Mouse (Mus musculus) liver, adult (tissue): ENCODE data around the gene Pbxip1.

Experiments
- GATA4 ChIP-seq: IDR thresholded peaks from 2 replicates; pipeline ENCODE4 v1.6.1; 2014; ENCODE audit warnings: mild to moderate bottlenecking, low read length; ENCODE audit not compliant: insufficient replicate concordance

Gene Pbxip1

DNA sequence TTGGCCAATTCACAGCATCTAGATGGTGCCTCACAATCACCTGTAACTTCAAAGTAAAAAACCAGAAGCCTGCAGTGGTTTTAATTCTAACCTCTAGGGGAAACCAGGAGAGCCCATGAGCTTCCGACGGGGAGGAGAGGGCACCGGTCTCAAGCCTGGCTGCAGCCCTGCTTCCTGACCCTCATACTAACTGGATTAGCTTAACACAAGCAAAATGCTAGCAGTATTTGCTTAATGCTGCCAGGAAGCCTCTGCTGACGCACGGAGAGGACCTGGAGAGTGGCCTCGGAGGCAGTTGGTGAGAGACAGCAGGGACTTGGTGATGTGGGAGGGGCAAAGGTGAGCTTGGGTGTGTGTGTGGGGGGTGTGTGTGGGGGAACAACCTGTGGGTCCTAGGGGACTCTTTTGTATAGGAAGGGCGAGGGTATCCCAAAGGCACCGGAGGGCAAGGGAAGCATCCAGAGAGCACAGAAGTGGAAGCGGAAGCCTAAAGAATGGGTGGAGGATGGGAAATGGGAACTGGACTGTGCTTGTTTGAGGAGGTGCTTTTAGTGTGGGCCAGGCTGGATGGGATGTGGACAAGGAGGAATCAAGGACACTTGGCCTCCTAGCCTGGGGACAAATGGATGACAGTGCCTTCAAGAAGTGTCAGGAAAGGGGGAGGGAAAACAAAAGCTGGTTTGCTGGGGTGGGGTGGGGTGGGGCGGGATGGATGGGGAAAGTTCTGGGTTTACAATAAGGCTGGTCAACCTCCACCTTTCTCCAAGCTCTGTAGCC is 18.1 kb downstream of the Pbxip1 start, which contains the start of gene Pmvk:
TSS of gene Pmvk (plus strand) at position 141 of the 777 bp plus-strand sequence.
- no peak for TF ChIP-seq GATA4

DNA sequence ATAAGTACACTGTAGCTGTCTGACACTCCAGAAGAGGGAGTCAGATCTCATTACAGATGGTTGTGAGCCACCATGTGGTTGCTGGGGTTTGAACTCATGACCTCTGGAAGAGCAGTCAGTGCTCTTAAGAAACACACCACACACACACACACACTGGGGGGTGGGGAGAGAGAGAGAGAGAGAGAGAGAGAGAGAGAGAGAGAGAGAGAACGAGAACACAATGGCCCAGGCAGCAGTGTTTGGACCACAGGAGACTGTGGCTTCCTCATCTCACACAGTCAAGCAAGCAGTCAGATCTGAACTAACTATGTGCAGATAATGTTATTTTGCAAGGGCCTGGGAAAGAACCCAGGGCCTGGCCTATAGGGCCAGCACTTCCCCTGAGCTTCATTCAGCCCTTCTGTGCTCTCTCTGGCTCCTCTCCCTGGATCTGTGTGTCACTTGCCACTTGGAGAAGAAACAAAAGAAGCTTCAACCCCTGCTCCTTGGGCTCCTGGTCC is 19.3 kb downstream of the Pbxip1 start:
- TF ChIP-seq GATA4: no peak

DNA sequence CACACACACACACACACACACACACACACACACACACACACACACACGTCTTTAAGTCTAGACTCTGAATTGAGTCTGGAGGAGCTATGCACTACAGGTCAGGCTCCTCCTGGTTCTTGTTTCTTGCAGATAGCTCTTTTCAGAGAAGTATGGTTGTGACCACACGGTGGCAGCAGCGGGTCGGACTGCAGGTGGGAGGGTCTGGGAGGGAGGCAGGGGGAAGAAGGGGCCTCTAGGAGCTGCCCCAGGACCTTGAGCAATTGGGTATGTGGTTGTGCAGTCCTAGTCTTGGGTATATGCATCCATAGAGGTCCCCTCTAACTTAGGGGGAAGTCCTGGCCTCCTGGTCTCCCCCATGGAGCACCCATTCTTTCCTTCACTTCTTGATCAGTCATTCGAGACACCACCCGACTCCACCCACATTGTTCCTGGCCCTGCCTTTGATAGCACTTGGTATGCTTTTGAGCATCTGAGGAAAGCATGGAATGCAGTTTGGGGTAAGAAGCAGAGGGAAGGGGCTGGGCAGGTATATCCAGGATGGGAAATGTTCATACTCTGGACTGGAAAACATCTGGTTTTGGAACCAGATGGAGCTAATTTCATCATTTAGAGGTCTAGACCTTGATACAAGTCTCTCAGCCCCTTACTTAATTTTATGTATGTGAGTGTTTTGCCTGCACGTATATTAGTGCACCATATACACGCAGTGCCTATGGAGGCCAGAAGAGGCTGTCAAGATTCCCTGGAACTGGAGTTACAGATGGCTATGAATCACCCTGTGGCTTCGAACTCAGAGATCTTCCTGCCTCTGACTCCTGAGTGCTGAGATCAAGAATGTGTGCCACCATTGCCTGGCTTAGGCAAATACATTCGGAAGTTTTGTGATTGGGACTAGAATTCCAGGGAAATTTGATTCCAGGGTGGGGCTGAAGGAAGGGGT is 20.5 kb downstream of the Pbxip1 start:
- TF ChIP-seq GATA4: no peak

DNA sequence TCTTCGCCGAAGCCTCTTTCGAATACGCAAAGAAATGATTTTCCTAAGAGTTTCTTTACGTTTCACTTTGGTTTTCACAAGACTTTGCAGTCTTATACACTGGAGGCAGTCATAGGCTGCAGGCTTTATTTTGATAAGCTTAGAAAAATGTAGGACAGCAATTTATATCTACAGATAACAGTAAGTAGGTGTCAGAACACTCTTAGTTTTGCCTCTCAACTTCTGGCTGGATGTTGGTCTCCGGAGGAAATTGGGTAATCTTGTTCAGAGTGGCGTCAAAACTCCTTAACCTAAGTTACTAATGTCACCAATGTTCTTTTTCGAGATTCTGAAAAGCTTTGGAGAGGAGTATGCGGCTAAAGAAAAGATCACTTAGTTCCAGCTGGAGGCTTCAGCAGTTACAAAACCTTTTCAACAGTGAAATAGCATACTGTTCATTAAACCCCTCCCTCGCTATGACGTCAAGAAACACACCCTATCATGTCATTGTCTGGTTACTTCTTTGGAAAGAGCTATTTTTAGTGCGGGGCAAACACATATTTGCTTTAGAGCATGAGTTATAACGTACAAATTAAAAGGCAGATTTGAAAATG is 22.0 kb downstream of the Pbxip1 start:
- no peak for TF ChIP-seq GATA4

DNA sequence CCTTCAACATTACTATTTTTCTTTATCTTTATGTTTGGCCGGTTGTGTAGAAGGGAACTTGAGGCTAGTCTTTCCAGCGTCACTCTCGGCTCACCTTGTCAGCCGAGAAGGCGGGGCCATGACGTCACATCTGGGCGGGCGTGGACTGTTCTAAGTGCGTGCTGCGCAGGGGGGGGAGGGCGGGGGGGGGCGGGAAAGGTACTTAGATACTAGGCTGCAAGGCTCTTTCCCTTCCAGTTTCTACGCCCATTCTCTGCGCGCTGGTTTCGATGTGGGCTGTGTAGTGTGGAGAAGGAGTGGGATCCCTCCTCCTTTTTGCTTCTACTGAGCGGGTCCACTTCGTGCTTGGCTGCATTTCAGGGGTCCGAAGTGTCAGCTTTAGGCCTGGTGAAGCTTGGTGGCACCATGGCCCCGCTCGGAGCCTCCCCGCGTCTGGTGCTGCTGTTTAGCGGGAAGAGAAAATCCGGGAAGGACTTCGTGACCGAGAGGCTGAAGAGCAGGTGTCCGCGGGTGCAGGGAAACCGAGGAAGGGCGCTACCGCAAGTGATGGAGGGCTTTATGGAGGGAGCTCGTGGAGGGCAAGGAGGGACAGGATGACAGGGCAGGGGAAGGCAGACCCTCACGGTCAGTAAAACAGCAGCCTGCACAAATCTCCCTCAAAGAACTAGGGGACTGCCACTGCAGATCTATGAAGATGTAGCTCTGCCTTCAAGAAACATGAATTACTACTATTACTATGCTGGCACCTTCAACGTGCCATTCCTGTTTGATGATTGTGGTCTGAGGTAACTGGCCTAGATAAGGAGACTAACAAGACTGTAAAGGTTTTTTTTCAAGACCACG is 22.7 kb downstream of the Pbxip1 start:
- TF ChIP-seq GATA4: no peak

DNA sequence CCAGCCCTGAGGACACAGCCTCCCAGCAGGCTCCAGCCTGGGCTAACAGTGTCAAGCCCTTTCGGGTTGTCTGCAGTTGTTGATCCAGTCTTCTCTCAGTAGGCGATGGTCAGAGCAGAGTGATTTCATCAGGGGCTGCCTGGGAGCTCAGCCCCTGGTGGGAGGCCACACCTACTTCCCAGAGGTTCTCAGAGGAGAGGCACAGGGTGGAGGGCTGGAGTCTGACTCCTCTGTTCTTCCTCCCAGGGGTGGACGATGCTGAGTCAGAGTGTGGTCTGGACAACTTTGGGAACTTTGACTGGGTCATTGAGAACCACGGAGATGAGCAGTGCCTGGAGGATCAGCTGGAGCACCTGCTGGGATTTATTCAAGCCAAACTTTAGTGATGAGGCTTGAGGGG is 31.8 kb downstream of the Pbxip1 start:
- TF ChIP-seq GATA4: no peak

DNA sequence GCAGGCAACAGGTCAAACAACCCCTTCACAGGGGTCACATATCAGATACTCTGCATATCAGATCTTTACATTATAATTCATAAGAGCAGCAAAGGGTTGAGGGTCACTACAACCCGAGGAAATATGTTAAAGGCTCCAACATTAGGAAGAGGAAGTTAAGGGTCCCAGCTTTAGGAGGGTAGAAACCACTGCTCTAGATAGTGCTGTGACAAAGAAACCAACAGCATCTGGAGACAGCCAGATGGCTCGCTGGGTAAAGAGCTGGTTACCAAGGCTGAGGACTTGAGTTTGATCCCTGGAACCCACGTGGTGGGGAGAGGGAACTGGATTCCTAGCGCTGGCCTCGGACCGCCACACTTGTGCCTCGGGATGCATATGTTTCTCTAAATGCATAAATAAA is 35.8 kb downstream of the Pbxip1 start:
- TF ChIP-seq GATA4: no peak

DNA sequence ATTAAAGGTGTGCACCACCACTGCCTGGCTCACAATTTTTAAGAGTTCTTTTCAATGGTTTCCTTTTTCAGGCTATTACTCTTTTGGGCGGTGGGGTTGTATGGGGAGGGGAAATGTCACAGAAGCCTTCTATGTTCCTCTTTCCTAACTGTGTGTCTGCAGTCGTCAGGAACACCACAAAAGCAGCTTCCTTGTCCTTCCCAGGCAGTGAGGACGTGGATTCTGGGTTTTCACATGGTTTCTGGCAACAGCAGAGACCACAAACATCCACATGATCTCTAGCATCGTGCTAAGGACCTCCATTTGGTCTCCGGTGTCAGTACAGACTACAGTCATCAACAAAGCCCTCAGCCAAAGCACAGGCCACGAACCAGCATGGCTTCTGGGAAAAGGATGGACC is 37.3 kb downstream of the Pbxip1 start:
- no peak for TF ChIP-seq GATA4

DNA sequence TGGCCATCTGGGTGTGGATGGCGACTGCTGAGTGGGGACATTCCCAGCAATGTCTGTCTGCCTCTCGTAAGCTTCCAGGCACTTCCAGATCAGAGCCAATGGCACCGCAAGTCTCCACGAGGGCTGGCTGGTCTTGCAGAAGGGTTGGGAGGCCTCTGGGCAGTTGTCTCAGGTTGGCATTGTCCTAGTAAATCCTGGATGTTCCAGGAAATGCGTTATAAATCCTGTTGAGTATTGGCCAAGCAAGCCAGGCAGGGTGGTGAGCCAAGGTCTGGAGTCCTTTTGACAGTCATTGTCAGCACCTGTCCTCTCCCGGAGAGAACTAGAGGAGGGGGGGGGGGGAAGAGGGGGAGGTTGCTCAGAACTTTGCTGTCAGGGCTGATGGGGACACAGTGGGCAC is 42.5 kb downstream of the Pbxip1 start:
- TF ChIP-seq GATA4: no peak

DNA sequence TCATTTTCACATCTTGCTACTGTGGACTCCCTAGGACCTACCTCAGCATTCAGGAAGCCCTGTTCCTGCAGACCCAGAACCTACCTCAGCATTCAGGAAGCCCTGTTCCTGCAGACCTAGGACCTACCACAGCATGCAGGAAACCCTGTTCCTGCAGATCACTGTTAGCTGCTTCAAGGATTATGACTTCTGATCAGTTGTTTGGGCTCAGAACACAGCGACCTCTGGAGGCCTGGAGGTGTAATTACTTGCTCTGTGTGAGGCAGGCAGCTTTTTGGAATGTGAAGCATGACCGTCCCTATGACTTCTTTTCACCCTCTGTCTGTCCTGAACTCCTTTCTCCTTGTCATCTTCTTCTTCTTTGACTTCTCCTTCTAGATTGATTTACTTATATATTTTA is 45.0 kb downstream of the Pbxip1 start:
- TF ChIP-seq GATA4: no peak

DNA sequence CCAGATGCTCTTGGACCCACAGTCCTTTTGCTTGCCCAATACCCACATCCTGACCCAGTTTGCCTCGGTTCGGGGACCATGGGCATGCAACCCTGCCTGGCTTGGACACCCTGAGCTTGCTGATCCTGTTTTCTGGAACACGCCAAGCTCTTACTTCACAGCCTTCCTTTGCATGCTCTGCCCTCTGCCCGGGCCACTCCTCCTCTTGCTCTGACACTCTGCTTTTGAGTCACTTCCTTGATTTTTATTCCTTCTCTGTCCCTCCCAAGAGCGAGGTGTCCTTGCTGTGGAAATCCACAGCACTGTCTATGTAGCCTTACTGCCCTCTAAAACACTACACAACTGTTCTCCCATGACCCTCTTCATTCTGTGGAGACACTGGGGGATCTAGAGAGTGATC is 45.7 kb downstream of the Pbxip1 start:
- TF ChIP-seq GATA4: no peak

DNA sequence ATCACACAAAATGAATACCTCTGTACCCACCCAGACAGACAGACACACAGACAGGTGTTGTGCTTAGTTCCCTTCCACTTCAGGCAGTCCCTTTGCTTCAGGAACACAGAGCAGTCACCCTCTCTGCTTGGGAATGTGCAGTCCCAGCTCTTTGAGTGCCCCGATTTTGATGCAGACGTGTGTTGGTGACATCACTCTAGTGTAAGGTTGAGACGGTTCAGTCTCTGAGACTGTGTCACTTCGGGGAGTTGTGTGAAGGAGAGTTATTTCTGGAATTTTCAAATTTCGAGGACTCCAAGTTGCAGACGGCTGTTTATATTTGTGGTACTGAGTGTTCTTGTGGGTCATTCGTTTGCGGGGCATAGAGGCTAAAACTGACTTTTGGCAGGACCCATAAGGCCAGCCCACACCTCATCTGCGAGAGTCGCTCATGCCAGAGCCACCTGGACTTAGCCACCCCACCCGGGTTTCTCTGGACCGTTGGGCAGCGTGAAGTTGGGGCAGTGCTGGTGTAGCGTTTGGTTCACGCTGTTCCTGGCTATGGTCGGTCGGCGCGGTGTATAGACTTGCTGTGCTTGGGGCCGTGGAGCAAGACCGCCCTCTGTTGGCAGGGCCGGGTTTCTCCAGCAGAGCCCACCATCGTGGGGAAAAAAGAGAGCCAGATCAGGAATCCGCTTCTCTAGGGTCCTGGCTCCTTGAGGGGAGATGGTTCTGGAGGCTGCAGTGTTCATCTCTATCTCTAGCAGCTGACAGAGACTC is 48.4 kb downstream of the Pbxip1 start:
- TF ChIP-seq GATA4: no peak

DNA sequence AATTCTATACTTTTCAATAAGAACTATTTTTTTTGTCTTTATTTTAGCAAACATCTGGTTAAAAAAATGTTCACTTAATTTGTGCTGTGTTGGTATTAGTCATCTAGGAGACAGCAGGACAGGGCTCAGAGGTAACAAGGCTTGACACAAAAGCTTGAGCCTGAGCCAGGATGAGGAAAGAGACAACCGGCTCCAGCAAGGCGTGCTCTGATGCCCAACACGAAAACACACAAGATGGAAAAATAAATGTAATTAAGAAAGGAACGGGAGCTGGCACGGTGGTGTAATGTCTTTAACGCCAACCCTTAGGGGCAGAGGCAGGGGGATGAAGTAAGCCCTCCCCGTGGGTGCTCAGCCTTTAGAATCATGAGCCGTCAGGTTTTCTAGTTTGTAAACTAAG is 49.6 kb downstream of the Pbxip1 start:
- no peak for TF ChIP-seq GATA4
